Mouse (Mus musculus): ENCODE data around the gene Dgki.

Dgki gene

DNA sequence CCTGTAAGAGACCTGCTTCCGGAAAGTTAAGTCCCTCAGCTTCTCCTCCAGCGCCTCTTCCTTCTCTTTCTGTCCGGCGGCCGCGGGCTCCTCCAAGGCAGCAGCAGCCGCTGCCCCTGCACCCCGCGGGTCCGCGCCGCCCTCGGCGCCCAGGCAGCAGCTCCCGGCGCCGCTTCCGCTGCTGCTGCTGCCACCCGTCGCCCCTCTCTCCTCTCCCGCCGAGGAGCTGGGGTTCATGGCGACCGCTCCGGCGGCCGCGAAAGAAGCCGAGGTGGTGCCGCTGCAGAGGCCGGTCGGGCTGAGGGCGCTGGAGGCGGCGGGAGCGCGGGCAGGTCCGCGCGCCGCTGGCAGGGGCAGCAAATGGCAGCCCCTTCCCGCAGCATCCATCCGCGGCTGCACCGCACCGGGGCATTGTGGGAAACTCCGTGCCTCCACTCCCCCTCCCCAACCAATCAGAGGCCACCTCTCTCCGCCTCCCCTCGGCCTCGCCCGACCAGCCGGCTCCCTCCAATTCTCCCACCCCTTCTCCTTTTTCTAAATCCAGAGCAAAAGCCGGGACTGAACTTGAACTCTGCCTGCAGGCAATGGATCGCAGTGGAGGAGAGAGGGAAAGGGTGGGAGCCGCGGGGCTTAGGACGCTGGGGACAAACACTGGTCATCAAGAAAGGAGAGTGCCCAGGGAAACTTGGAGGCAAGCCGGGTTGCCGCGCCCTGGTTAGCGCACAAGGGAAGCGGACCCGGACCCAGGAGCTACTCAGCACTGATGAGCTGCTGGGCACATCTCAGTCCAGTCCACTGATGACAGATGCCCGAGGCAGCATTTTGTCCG, at the start of gene Dgki:
Gene Dgki, minus strand, starts transcription at position 623 of the 829 bp plus-strand sequence.
- no peak for DNase-seq

DNA sequence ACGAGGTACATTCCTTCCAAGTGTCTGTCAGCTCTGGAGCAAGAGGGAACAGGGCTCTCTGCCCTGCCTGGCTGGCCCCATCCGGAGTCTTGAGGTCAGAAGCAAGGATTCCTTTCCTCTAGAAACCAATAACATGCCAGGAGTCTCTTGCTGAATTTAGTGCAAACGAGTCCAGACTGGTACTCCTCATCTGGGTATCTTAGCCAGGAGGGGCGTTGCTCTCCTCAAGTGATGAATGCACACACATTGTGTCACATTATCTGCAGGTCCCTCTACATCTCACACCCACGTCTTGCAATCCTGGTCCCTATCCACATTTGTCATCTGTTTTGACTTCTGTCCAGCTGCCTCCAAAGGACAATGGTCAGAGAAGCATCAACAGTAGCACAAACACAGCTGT, 47.6 kb upstream of the Dgki start:
- no peak for DNase-seq

DNA sequence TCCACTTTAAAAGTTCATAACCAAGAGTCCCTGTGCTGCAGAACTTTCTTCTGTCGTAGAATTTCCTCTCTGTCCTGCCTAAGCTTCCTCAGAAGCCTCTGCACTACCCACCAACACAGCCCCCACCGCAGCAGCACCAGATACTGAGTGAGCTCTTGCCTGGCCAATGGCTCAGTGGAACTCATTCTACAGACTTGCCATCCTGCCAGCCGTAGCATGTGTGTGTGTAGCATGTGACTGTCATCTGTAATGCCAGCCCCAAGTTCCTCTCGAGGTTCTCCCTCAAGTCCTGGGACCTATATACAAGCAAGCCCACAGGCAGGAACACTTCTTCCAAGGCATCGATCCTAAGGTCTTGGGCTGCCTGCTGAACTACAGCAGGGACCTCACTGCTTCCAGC, 38.1 kb upstream of the Dgki start:
- DNase-seq: no peak

DNA sequence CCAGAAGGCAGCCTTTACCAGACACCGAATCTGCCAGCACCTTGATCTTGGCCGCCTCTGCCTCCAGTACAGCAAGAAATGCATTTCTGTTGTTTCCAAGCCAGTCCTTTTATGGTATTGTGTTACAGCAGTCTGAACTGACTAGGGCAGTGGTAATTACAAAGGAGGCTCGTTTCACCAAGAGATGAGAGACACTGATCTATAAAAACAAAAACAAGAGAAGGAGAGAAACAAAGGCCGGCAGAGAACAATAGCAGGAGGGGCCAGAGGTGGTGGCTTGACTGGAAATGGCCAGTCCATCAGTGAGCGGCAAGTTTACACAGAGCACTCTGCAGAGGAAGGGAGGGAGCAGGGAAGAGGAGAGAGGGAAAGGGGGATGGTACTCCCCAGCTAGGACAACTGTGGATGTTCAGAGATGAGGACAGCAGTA, 36.9 kb upstream of the Dgki start:
- DNase-seq: no peak

DNA sequence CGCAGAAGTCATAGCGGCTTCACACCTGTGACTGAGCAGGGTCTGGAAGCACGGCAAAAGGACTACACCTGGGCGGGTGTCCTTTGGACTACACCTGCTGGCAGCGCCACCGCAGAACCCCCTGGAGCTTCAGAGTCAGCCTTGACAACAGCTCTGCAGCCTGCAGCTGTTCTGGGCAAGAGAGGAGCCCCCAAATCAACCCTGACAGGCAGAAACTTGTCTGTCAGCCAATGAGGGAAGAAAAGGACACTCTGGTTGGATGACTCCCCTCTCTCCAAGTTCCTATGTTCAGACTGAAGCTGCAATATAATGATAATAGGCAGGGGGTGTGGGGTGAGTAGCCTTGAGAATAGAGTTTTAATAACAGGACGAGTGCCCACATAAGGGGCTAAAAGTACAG, 36.4 kb upstream of the Dgki start:
- DNase-seq: no peak

DNA sequence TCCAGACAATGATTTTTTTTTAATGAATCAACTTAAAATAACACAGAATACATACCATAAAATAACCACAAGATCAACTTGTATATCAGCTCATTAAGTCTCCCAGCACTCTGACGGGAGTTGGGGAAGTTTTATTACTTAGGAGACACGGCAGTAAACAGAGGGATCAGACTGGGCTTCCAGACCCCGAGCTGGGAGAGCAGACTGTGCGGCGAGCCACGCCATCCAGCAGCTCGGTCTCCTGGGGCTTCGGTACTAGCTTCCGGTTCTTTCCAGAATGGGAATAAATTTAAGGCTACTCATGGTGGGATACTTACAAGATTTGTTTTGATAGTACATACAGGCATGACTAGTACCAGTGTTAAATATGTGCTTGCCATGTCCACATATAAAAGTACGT, 32.9 kb upstream of the Dgki start:
- DNase-seq: no peak

DNA sequence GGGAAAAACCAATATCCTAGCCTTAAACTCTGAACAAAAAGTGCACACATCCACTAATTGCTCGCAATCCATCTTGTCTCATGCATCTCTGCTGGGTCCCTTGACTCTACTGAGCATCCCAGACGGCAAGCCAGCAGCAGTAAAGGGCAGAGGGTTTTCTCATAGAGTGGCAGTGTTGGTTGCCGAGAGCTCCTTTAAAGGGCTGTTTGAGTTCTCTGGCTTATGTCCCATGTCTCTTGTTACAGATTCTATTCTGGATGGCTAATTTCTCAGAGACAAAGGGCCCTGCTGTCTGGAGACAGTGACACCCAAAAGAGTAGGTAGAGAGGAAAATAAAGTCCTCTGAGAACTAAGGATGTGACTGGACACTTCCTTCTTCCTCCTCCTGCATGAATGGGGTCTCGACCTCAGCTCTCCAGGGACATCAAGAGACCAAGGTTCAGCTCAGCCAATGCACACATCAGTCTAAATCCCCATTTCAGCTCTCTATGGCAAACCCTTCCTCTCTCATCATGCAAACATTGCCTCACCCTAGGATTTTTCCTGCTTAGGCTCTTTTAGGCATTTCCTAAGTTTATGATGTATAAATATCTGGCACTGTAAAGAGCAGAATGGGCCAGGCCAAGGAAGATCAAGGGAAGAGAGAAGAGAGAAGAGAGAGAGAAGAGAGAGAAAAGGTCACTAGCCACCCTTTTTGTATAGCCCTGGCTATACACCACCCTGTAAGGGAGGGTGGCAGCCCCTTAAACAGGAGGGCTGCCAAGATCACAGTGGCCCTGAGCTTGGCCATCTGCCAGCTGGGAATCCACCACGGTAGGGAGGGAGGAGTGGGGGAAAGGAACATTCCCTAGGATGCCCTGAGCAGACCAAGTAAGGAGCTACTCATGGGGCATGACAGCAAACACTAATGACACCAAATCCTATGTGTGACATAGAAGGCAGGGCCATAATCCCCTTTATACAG, 30.2 kb upstream of the Dgki start:
- DNase-seq: no peak

DNA sequence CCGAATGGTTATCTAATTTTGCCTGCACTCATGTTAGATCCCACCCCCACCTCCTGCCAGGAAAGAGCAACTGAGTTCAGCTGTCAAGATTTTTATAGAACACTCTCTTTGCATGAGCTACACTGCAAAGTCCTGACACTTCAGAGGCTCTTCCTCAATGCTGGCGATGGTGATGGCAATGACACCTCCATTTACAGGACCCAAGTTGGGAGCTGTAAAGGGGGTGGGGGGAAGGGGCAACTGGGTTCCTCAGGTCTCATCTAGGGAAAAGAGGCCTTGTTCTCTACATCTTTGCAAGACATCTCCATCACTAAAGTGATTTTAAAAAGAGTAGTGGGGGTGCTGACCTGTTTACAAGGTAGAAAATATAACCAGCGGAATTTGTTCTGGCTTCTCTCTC, 29.4 kb upstream of the Dgki start:
- no peak for DNase-seq

DNA sequence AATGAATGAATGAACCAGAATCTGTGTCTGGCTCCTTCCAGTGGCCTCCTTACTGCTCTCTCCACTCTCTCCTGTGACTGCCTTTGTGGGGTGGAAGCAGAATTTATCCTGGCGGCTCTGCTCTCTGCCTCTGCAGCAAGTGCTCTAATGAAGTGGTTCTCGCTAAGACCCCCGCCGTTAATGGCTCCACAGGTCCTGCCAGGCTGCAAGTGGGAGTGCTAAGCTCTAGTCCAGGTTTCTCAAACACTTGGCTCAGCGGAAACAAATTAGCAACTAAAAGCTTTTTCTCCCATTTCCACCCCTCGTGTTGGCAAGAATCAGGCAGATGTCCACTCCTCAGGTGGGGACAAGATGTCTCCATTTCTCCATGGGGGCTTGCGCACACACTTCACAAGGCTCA, 28.7 kb upstream of the Dgki start:
- no peak for DNase-seq

DNA sequence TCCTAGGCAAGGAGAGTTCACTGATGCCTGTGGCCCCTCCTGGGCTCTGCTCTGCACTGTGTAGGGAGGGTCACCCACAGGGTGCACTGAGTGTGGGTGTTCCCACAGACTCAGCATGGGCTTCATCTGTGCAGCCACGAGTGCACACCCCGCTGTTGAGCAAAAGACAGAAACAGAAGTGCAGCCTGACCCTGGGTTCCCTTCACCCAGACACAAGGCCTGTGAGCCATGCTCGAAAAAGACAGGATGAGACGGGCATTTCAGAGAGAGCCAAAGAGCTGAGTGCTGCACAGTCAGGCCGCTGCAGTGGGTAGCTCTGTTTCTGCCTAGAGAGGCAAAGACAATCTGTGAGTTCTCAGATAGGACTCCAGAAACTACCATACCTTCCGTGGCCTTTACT, 27.5 kb upstream of the Dgki start:
- no peak for DNase-seq

DNA sequence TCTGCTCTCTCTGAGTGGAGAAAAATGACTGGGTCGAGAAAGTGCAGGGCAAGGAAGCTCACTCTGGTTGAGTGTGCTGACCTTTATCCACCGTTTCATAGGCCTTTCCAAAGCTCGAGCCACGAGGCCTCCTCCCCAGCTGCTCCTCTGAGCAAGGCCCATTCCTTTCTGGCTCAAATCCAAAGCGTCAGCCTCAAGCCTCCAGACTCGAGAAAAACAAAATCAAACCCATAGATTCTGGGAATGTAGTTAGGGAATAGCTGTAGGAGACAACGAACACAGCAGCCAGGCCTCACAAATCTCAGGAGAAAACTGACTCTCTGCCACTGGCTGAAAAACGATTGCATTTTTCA, 26.6 kb upstream of the Dgki start:
- DNase-seq: no peak

DNA sequence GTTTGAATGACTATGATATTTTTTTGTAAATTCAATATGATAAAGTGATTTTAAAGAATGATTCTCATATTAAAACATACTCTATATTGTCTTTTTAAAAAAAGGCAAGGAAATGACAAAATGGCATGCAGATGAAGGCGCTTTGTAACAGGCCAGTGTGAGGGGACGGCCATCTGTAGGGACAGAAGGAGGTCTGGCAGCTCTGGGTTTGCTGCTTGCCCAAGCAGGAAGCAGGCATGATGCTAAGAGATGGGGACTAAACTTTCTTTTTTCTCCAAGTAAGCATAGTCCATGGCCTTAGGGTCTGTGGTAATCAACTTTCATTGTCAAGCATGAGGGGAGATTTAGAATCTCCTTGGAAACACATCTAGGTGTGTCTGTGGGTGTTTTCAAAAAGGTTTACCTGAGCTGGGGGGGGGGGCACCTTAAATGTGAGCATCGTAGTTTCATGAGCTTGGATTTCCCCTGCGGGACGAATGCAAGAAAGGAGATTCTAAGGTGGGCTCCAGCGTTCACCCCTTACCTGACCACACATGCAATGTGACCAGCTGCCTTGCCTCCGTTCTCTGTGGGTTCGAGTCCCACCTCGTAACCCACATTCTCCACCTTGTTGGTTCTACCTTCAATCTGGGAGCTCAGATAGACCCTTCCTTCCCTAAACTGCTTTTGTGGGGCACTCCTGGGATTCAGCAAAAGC, 26.1 kb upstream of the Dgki start:
- DNase-seq: no peak

DNA sequence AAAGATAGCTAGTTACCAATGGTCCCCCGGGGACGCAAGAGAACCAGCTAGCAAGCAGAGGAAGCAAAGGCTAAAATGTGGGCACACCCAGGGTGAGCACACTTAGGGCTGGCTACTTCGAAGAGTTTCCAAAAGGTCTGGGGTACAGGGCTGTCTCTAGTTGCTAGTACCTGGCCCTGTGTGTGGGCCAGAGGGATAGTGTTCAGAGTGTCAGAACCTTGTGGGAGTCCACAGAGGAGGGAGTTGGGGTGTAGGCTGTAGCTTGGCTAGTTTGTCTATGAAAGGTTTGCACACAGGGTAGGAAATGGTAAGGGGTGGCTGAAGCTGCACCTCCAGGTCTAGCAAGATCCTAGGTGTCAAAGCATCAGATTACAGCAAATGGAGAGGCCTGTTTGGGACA, 25.1 kb upstream of the Dgki start:
- DNase-seq: no peak

DNA sequence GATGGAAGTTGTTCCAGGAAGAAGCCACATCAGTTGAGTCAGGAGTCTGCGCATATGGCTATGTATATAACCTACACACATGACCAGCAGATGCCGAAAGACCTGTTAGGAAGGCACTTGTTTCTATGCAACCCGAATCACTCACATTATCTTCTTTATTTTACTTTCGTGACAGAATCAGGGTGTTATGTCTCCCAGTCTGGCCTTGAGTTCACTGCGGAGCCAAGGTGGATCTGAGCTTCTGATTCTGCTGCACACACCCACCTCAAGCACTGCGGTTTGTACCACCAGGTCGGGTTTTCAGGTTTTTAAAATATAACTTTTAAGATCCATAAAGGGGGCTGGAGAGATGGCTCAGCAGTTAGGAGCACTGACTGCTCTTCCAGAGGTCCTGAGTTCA, 22.7 kb upstream of the Dgki start:
- DNase-seq: no peak

DNA sequence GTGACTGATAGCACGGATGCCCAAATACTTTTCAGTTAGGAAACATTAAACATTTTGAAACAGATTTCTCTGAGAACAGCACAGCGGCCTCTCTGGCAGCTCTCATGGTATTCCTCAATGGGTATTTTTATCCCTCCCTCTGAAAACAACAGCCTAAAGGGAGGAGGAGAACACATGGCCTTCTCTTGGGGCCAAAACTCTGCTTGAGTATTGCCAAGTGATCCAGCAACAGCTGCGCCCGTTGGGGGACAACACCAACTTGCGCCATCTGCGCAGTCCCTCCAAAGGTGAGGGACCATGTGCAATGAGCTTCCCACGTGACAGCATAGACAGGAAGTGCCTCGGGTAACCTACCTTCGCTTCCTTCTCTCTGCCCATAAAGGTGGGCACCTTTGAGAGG, 22.1 kb upstream of the Dgki start:
- no peak for DNase-seq

DNA sequence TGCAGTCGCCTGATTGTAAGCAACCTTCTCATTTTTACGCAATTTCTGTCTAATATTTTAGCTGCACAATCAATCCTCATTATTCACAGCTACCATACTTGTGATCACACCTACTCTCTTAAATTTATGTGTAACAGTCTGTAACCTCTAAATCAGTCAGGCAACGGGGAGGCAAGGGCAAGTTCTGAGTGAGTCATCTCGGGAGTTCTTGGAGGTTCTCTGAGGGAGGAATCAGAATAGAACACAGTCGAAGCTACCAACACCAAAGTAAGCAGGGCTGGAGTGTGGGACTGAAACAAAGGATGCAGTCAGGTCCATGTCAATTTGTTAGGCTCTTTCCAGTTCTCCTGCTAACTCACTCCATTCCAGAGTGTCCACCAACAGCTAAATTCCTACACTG, 17.9 kb upstream of the Dgki start:
- no peak for DNase-seq

DNA sequence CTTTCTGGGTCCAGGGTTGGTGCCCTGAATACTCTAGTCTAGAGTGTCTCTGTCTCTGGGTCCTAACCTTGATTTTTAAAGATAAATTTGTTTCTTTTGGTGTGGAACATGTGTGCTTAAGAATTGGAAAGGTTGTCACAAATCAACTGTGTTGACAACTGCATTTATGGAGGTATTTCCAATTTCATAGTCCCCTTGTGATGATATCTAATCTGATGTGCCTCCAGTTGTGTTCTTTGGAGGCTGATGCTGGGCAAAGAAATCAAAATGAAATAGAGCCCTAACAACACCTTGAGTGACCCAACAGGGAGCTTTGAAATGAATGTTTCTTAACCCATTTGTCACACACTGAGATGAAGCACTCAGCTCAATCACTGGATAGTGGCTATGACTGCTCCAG, 15.5 kb upstream of the Dgki start:
- DNase-seq: no peak

DNA sequence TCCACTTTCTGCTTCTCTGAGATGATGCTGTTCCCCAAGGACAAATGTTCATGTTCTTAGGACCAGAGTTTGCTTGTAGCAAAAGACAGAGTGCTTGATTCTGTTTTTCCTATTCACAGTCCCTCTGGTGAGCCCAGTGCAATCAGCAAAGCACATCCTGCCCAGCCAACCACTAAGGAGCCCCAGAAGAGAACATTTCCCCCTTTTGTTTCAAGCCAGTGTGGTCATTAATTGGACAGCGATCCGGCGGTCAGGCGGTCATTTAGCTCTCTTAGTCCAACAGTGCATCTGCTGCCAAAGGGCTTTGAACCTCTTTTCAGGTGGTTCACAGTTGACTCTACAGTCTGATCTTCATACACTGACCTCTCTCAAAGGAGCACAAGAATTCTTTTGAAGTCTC, 10.6 kb upstream of the Dgki start:
- no peak for DNase-seq

DNA sequence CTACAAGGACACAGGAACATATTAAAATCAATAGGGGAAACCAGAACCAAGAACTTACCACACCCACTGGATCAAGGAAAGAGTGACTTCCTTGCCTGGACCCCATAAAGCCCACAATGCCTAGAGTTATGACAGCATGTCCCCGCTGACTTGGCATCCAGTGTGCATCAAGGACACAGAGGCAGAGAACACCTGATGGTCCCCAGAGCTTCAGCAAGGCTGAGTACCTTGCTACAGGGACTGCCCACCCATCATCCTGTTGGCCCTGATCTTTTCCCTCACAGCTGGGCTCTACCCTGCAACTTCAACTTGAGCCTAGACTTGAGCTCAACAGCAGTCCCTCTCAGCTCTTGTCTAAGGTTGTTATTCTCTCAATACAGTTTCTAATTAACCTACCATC, 6.6 kb upstream of the Dgki start:
- no peak for DNase-seq

DNA sequence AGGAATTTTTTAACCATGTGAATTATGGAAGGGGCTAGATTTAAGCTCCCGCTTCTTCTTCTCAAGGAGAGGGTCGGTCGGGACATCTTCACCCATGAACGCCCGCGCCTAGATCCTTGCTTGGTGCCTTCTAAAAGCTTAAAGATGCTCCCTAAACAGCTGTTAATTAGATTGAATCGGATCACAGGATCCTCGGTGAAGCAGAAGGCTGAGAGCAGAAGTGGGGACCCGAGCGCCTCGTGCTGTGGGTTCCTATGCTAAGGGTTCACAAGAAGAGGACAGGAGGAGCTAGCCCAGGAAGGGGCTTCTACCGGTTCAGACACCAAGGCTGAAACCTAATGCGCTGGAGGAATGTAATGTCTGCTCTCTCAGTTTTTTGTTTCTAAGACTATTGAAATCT, 508 bp upstream of the Dgki start:
- DNase-seq: no peak

DNA sequence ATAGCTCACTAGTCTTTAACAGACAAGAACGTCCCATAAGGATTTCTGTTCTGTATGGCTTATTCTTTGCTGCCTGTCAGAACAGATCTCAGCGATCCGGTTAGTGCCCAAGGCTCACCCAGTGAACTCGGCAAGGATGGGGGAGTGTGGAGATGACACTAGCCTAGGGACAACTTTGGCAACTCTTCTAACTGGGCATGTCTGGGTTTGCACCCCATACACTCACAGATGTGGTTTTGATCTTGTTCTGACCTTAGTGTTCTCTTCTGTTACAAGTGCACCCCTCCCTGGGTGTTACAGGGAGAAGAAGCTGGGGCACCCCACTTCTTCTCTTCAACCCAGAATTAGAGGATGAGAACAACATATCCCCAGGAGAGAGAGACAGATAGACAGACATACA, 1.0 kb downstream of the Dgki start:
- DNase-seq: no peak

DNA sequence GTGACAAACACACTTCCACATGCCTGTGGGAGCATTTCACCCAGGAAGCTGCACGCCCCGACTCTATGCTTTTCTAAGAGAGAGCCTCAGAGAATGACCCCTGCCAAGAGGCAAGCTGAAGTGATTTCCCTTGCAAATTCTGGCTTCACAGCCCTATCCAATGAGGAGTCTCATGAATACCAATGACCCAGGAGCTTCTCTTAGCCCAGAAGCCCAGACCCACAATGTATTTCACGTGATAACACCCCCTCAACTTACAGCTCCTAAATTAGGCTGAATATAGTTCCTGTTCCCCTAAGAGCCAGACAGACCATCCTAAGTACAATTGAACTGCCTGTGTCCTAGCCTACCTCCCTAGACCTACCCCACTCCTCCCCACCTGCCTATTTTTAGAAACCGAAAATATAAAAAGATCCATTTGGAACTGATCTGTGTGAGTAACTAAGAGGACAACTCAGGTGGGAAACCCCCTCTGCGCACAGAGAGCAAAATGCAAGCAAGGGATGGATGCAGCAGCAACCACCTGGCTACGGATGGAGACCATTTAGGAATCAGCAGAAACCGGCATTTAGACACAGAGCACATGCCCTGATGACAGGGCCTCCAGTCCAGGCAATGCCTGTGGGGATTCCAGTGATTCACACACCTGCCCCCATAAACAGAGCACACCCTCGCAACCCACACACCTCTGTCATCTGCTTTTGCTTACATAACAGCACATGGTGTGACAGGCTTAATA, 2.1 kb downstream of the Dgki start:
- no peak for DNase-seq

DNA sequence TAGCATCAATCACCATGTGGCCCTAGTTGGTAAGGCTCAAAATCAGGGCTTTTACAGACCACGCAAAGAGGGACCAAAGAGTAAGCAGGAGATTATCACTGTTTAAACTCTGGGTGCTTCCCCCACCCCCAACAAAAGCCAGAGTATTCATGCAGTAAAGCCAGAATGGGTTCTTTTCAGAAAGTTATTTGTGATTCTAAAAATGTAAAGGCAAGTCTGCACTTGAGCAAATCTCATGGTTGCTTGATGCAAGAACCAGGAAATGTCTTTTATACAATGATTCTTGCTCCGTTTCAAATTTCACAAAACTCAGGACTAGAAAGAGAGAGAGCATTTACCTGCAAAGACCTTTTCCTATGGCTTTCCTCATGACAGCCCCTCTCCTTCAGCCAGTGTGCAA, 7.9 kb downstream of the Dgki start:
- no peak for DNase-seq

Data from thymus, postnatal 25 days (tissue).